Mouse (Mus musculus): ENCODE results near the gene Apobec3. TPM values are rescaled to one million over a fixed set of nuclear protein-coding genes. Genes with fewer than 3 reads are reported as not detected.

The Apobec3 gene
- 16.0 and 18.0 TPM in 2 replicates for polyA plus RNA-seq (2012; rRNA removed)
- 12.0 and 13.2 TPM in 2 replicates for polyA plus RNA-seq (2014; fragmentation: Nextera tagmentation; extraction: Ambion mirVana)

DNA sequence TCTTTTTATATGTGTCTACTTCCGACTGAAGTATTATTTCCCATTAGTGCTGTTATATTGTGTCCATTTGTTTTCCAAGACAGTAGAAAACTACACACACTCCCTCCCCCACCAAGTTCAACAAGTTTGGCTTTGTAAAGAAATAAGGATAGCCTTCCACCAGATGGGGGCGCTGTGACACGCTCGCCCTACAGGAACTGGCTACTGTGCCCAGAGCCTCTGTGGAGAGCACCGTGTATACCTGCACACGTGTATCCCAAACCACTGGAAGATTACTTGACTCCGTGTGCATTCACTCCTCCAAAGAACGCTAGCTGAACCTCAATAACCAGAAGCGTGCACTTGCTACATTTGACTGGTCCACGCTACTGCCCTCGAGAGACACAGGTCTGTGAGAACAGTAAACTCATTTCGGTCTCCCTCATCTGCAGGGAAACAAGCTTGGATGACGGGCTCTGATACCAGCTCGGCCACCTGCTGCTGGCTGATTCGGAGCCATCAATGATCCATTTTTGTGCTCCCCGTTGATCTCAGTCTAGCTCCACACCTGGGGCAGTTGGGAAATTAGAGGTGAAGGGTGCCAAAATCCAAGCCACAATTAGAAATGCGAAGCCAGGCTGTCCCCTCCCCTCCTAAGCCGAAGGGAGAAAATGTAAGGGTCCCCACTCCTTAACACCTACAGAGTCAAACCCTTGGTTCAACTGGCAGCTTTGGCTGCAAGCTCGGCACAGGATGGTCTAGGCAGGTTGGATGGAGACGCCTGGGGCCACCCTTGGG, at the start of gene Apobec3:
Apobec3 (plus strand) TSS at position 224 of the 777 bp plus-strand sequence.
- Histone ChIP-seq H3K27ac (replicated peaks; ENCODE audit: low read depth, low read length) (no peak within 1 kb of the TSS), H3K36me3 (ENCODE audit: control insufficient read depth, insufficient read depth, low read length) (no peaks in the 10 kb centered on the region), H3K4me2 (replicated peaks; ENCODE audit: low read depth, low read length, severe bottlenecking) (peak within 1 kb of the TSS; percentile 54), H3K9me3 (ENCODE audit: control insufficient read depth, low read length) (no peaks in the 10 kb centered on the region), H3K4me1 (ENCODE audit: control insufficient read depth, insufficient read depth, low read length) (no peaks in the 10 kb centered on the region), H3K27me3 (ENCODE audit: control insufficient read depth, insufficient read depth, low read length) (no peaks in the 10 kb centered on the region; the same call in 1 of the 2 replicates), H3K4me3 (replicated peaks; ENCODE audit: low read length) (peak within 1 kb of the TSS; percentile 42), H3K9ac (ENCODE audit: low read depth, low read length, severe bottlenecking) (peak within 1 kb of the TSS; percentile 53)
- WGBS: 3% methylated on average over 20 of the region's 20 CpGs
- 0 out of 2 replicates have a peak, but pooled peaks have one; percentile 24 for TF ChIP-seq POLR2A (IDR thresholded peaks at IDR 0.05; ENCODE audit: borderline replicate concordance, extremely low read depth, insufficient read depth, insufficient read length)
- ATAC-seq (ENCODE audit: low FRiP score, low read depth) (peak; percentile 6; the same call in 1 of the 2 replicates), DNase-seq (ENCODE audit: low spot score) (peak; percentile 54)

DNA sequence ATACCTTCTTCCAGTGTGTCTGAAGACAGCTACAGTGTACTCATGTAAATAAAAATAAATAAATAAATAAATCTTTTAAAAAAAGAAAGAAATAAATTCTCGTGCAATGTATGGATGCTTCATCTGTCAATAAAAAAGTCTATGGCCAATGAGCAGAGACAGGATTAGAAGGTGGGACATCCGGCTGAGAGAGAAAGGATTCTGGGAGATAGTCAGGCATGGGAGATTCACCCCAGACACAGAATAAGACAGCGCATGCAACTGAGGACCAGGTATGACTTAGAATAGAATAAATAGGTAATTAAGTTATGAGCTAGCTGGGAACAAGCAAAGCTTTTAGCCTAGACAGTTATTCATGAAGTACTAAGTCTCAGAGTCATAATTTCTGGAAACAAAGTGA, 48.5 kb upstream of the Apobec3 start:
- Histone ChIP-seq H3K36me3 (ENCODE audit: control insufficient read depth, insufficient read depth, low read length) (no peaks in the 10 kb centered on the region), H3K4me2 (replicated peaks; ENCODE audit: low read depth, low read length, severe bottlenecking) (no peak overlapping the region), H3K4me1 (ENCODE audit: control insufficient read depth, insufficient read depth, low read length) (peaks cover 9% of the 10 kb centered on the region), H3K27ac (replicated peaks; ENCODE audit: low read depth, low read length) (no peak overlapping the region), H3K9me3 (ENCODE audit: control insufficient read depth, low read length) (no peaks in the 10 kb centered on the region), H3K27me3 (ENCODE audit: control insufficient read depth, insufficient read depth, low read length) (no peaks in the 10 kb centered on the region), H3K9ac (ENCODE audit: low read depth, low read length, severe bottlenecking) (no peak overlapping the region), H3K4me3 (replicated peaks; ENCODE audit: low read length) (no peak overlapping the region)
- no peak for TF ChIP-seq POLR2A (IDR thresholded peaks at IDR 0.05; ENCODE audit: borderline replicate concordance, extremely low read depth, insufficient read depth, insufficient read length)
- 87% methylated on average over 3 of the region's 3 CpGs for WGBS
- no peak for ATAC-seq (ENCODE audit: low FRiP score, low read depth)
- no peak for DNase-seq (ENCODE audit: low spot score)

DNA sequence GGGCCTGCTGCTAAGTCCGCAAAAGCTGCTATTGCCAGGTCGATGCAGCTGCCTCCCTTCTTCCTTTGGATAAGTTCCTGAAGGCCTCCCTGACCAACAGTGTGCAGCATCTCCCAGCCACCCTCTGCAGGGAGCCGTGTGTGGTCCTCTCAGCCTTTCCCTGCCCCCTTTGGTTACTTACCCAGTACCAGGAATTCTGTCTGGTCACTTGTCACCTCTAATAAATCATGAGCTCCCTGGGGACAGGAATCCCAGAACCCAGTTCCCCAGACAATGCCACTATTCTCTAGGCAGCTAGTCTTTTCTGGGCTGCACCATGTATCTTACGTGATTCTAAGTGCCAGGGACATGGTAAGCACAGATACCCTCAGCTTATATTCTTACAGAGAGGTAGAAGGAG, 45.5 kb upstream of the Apobec3 start:
- 50% methylated on average over 4 of the region's 4 CpGs for WGBS
- Histone ChIP-seq H3K4me1 (ENCODE audit: control insufficient read depth, insufficient read depth, low read length) (peaks cover 9% of the 10 kb centered on the region), H3K27ac (replicated peaks; ENCODE audit: low read depth, low read length) (no peak overlapping the region), H3K27me3 (ENCODE audit: control insufficient read depth, insufficient read depth, low read length) (no peaks in the 10 kb centered on the region), H3K9ac (ENCODE audit: low read depth, low read length, severe bottlenecking) (no peak overlapping the region), H3K9me3 (ENCODE audit: control insufficient read depth, low read length) (no peaks in the 10 kb centered on the region), H3K36me3 (ENCODE audit: control insufficient read depth, insufficient read depth, low read length) (no peaks in the 10 kb centered on the region), H3K4me2 (replicated peaks; ENCODE audit: low read depth, low read length, severe bottlenecking) (no peak overlapping the region), H3K4me3 (replicated peaks; ENCODE audit: low read length) (no peak overlapping the region)
- DNase-seq (ENCODE audit: low spot score) (no peak), ATAC-seq (ENCODE audit: low FRiP score, low read depth) (no peak)
- TF ChIP-seq POLR2A (IDR thresholded peaks at IDR 0.05; ENCODE audit: borderline replicate concordance, extremely low read depth, insufficient read depth, insufficient read length): no peak

DNA sequence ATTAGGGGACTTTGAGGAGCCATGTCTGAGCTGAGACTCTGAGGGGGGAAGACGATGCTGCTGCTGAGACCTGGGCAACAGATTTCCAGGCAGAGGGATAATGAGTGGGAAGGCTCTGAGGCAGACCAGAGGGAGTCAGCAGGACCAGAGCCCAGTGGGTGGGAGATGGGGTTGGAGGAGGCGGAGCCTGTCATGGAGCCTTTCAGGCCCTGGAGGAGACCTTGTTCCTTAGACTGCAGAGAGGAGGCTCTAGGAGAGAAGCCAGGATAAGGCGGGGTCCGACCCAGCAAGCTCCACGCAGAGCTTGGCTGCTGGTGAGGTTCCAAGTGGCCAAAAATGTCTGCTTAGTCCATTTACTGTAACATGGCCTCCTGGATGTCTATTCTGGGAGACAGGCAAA, 44.4 kb upstream of the Apobec3 start:
- DNase-seq (ENCODE audit: low spot score): peak; percentile 74
- Histone ChIP-seq H3K4me3 (replicated peaks; ENCODE audit: low read length) (no peak overlapping the region), H3K9ac (ENCODE audit: low read depth, low read length, severe bottlenecking) (no peak overlapping the region), H3K27ac (replicated peaks; ENCODE audit: low read depth, low read length) (peak overlapping the region; percentile 62), H3K4me2 (replicated peaks; ENCODE audit: low read depth, low read length, severe bottlenecking) (no peak overlapping the region), H3K9me3 (ENCODE audit: control insufficient read depth, low read length) (no peaks in the 10 kb centered on the region), H3K27me3 (ENCODE audit: control insufficient read depth, insufficient read depth, low read length) (no peaks in the 10 kb centered on the region), H3K4me1 (ENCODE audit: control insufficient read depth, insufficient read depth, low read length) (peaks cover 9% of the 10 kb centered on the region), H3K36me3 (ENCODE audit: control insufficient read depth, insufficient read depth, low read length) (no peaks in the 10 kb centered on the region)
- TF ChIP-seq POLR2A (IDR thresholded peaks at IDR 0.05; ENCODE audit: borderline replicate concordance, extremely low read depth, insufficient read depth, insufficient read length): no peak
- WGBS: 29% methylated on average over 5 of the region's 5 CpGs
- ATAC-seq (ENCODE audit: low FRiP score, low read depth): peak; percentile 84

DNA sequence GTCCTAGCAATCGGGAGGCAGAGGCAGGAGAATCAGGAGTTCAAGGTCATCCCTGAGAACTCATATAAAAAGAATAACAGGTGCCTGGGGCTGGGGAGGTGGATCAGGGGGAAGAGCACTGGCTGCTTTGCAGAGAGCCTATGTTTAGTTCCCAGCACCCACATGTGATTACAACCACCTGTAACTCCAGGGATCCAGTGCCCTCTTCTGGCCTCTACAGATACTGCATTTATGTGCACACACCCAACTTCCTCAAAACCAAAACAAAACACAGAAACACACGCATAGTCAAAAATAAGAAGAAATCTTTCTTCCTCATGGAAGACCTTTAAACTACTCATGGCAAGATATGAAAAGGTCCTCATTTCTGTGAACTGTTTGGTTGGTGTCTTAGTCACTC, 41.3 kb upstream of the Apobec3 start:
- no peak for ATAC-seq (ENCODE audit: low FRiP score, low read depth)
- no peaks in the 10 kb centered on the region for H3K27me3 ChIP-seq (ENCODE audit: control insufficient read depth, insufficient read depth, low read length)
- no peak overlapping the region for H3K4me3 ChIP-seq (replicated peaks; ENCODE audit: low read length)
- no peak overlapping the region for H3K9ac ChIP-seq (ENCODE audit: low read depth, low read length, severe bottlenecking)
- H3K27ac ChIP-seq (replicated peaks; ENCODE audit: low read depth, low read length): no peak overlapping the region
- WGBS: 96% methylated on average over 2 of the region's 2 CpGs
- no peaks in the 10 kb centered on the region for H3K36me3 ChIP-seq (ENCODE audit: control insufficient read depth, insufficient read depth, low read length)
- peaks cover 9% of the 10 kb centered on the region for H3K4me1 ChIP-seq (ENCODE audit: control insufficient read depth, insufficient read depth, low read length)
- DNase-seq (ENCODE audit: low spot score): no peak
- TF ChIP-seq POLR2A (IDR thresholded peaks at IDR 0.05; ENCODE audit: borderline replicate concordance, extremely low read depth, insufficient read depth, insufficient read length): no peak
- no peaks in the 10 kb centered on the region for H3K9me3 ChIP-seq (ENCODE audit: control insufficient read depth, low read length)
- H3K4me2 ChIP-seq (replicated peaks; ENCODE audit: low read depth, low read length, severe bottlenecking): no peak overlapping the region
